Mouse (Mus musculus) liver, postnatal 0 days (tissue): ENCODE data around the gene Rbm20. TPM values are rescaled to one million over a fixed set of nuclear protein-coding genes. Genes with fewer than 3 reads are reported as not detected.

Source experiments
- ATAC-seq: fragments of 200-750 bp; cut with Nextera tagmentation; 2 replicates; pipeline ENCODE4 v1.8.0; 2017; ENCODE audit warnings: mild to moderate bottlenecking, moderate library complexity
- DNase-seq: peaks from one replicate; pipeline ENCODE4 v3.0.0-alpha.2; 2016
- H3K27ac ChIP-seq: fragments of 300-500 bp; sonication (generic); 2 replicates; pipeline ENCODE4 v1.5.1; 2014; ENCODE audit warnings: antibody characterized with exemption, moderate library complexity, mild to moderate bottlenecking, low read depth
- H3K27me3 ChIP-seq: fragments of 300-500 bp; sonication (generic); 2 replicates; pipeline ENCODE4 v1.6.1; 2014; ENCODE audit warnings: low read length, control low read depth, mixed read lengths; ENCODE audit not compliant: insufficient read depth
- H3K36me3 ChIP-seq: fragments of 300-500 bp; sonication (generic); replicated peaks from 2 replicates; pipeline ENCODE4 v1.6.1; 2014; ENCODE audit warnings: mild to moderate bottlenecking, control low read depth, low read length, moderate library complexity, mixed read lengths; ENCODE audit not compliant: insufficient read depth
- H3K4me1 ChIP-seq: fragments of 300-500 bp; sonication (generic); 2 replicates; pipeline ENCODE4 v1.6.1; 2014; ENCODE audit warnings: antibody characterized with exemption, mild to moderate bottlenecking, control low read depth; ENCODE audit not compliant: insufficient read depth
- H3K4me2 ChIP-seq: fragments of 300-500 bp; sonication (generic); 2 replicates; pipeline ENCODE4 v1.6.1; 2014; ENCODE audit warnings: low read depth, mild to moderate bottlenecking, low read length, moderate library complexity, mixed read lengths
- H3K4me3 ChIP-seq: fragments of 300-500 bp; sonication (generic); 2 replicates; pipeline ENCODE4 v1.5.1; 2014; ENCODE audit warnings: low read depth, low read length
- H3K9ac ChIP-seq: fragments of 300-500 bp; sonication (generic); replicated peaks from 2 replicates; pipeline ENCODE4 v1.6.1; 2014; ENCODE audit warnings: mild to moderate bottlenecking, moderate library complexity
- H3K9me3 ChIP-seq: fragments of 300-500 bp; sonication (generic); 2 replicates; pipeline ENCODE4 v1.6.1; 2016; ENCODE audit warnings: mild to moderate bottlenecking, control low read depth, low read length, mixed read lengths
- CTCF ChIP-seq: sonication (generic); IDR thresholded peaks from 2 replicates; pipeline ENCODE4 v1.5.1; 2016; ENCODE audit warnings: antibody characterized with exemption, low read depth
- EP300 ChIP-seq: IDR thresholded peaks from 2 replicates; pipeline ENCODE4 v1.6.1; 2016; ENCODE audit warnings: antibody characterized with exemption, low read depth, mild to moderate bottlenecking
- WGBS: fragments of 180-500 bp; shearing (Covaris S2); extraction: QIAGEN DNeasy Blood & Tissue Kit; methylation state at CpG from one replicate; pipeline ENCODE4 v1.1.7; 2014; ENCODE audit not compliant: insufficient replicate concordance; 5-methylcytosine and 5-hydroxymethylcytosine counted together
- polyA plus RNA-seq: library from polyadenylated mRNA; unstranded; fragments of >200 nt; fragmentation: Nextera tagmentation; extraction: Ambion mirVana; gene quantifications from 2 replicates; pipeline ENCODE4 v1.2.1, GENCODE M21; 2015

Gene Rbm20
- polyA plus RNA-seq, 1 experiment from 2014 or later = 0.16 TPM

DNA sequence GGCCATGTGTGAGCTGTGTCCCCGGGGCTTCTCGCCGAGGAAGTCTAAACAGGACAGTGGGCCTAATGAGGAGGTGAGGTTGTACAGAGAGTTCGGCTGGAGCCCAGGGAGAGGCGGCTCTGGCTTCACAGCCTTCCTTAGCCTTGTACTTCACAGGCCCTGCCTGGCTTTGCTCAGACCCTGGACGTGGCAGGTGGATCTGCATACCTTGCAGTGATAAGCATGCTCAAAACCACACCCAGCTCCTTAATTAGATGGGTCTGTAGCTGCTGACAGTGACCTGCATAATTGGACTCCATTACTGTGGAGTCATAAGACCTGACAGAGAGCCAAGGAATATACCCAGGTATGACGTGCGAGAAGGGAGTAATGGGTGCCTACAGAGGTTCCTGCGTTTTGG is 102.3 kb downstream of the Rbm20 start:
- ATAC-seq = peak; percentile 36
- Histone ChIP-seq H3K36me3 (no peaks in the 10 kb centered on the region), H3K4me3 (no peak overlapping the region), H3K9ac (no peak overlapping the region), H3K4me2 (no peak overlapping the region), H3K4me1 (peaks cover 14% of the 10 kb centered on the region), H3K27me3 (no peaks in the 10 kb centered on the region), H3K27ac (no peak overlapping the region), H3K9me3 (no peaks in the 10 kb centered on the region)
- WGBS = 70% methylated on average over 9 of the region's 9 CpGs
- no peak for TF ChIP-seq EP300
- no peak for TF ChIP-seq CTCF
- no peak for DNase-seq

DNA sequence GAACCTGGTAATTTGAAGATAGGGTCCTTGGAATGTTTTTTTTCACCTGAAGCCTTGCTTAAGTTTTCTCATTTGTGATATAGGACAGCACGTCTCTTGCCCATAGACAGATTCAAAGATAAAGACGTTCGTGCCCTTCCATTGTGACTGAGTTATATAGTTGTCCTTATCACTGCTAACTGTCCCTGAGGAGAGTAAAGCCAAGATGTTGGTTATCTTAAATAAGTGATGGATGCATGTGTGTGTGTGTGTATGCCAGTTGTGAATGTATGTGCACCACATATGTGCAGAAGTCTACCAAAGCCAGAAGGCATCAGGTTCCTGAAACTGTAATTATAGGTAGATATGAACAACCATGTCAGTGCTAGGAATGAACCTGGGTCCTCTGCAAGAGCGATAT is 102.7 kb downstream of the Rbm20 start:
- no peak for ATAC-seq
- Histone ChIP-seq H3K27ac (no peak overlapping the region), H3K9ac (no peak overlapping the region), H3K4me1 (peaks cover 14% of the 10 kb centered on the region; the same call in 1 of the 2 replicates), H3K4me3 (no peak overlapping the region), H3K9me3 (no peaks in the 10 kb centered on the region), H3K4me2 (no peak overlapping the region), H3K36me3 (no peaks in the 10 kb centered on the region), H3K27me3 (no peaks in the 10 kb centered on the region)
- no peak for DNase-seq
- TF ChIP-seq EP300 (no peak), CTCF (no peak)
- WGBS = 65% methylated on average over 4 of the region's 4 CpGs

DNA sequence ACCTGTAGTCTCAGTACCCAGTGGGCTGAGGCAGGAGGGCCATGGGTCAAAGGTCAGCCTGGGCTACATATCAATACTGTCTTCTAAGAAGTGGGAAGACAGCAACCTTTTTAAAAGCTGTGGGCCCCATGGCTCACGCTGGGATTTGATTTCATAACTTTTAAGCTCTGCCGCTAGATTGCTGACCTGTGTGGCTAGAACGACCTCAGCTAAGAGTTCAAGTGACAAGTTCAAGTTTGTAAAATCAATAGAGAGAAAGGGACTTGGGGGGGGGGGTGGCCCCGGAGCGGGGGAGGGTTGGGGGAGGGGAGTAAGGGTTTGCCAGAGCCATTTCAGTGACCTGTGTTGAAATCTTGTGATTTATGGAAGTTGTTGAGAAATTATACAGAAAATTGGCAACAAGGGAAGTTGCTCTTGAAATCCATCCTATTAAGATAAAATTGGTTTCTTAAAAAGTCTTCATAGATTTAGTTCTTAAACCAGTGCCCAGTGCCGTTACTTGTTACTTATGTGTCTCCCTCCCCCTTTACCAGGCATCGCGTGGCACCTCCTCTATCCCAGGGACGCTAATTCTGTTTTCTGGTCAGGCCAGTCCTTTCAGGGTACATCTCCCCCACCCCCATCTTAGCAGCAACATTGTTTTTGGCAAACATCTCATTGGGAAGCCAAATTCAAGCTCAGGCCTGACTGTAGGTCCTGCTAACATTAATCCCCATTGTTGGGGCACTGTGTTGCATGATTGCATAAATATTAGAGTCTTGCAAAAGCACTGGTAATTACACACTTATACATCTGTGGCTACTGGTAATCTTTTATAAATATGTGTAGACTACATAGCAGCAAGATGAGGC is 103.9 kb downstream of the Rbm20 start:
- H3K27ac ChIP-seq = no peak overlapping the region
- no peaks in the 10 kb centered on the region for H3K27me3 ChIP-seq
- H3K4me3 ChIP-seq = no peak overlapping the region
- no peaks in the 10 kb centered on the region for H3K36me3 ChIP-seq
- H3K9me3 ChIP-seq = no peaks in the 10 kb centered on the region
- TF ChIP-seq EP300 = no peak
- no peak for TF ChIP-seq CTCF
- peaks cover 14% of the 10 kb centered on the region; the same call in 1 of the 2 replicates for H3K4me1 ChIP-seq
- ATAC-seq = peak; percentile 31; the same call in 1 of the 2 replicates
- no peak overlapping the region for H3K9ac ChIP-seq
- no peak overlapping the region for H3K4me2 ChIP-seq
- DNase-seq = no peak
- 51% methylated on average over 9 of the region's 9 CpGs for WGBS

DNA sequence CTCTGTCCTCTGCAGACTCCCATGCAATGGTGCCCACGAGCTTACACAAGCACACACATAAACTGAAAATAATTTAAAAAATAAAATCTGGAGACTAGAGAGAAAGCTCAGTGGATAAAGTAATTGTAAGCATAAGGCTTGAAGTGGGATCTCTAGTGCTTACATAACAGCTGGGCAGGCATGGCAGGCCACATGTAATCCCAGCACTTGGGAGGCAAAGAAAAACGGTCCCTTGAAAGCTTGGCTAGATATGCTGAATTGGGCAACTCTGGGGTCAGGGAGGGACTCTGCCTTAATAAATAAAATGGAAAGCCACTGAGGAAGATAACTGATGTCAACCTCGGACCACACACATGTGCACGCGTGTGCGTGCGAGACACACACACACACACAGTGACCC is 104.7 kb downstream of the Rbm20 start:
- H3K9ac ChIP-seq = no peak overlapping the region
- ATAC-seq = no peak
- H3K4me1 ChIP-seq = peaks cover 14% of the 10 kb centered on the region; the same call in 1 of the 2 replicates
- no peaks in the 10 kb centered on the region for H3K36me3 ChIP-seq
- H3K9me3 ChIP-seq = no peaks in the 10 kb centered on the region
- WGBS = 85% methylated on average over 7 of the region's 7 CpGs
- H3K27ac ChIP-seq = no peak overlapping the region
- DNase-seq = no peak
- H3K4me3 ChIP-seq = no peak overlapping the region
- H3K27me3 ChIP-seq = no peaks in the 10 kb centered on the region
- TF ChIP-seq EP300 (no peak), CTCF (no peak)
- H3K4me2 ChIP-seq = no peak overlapping the region

DNA sequence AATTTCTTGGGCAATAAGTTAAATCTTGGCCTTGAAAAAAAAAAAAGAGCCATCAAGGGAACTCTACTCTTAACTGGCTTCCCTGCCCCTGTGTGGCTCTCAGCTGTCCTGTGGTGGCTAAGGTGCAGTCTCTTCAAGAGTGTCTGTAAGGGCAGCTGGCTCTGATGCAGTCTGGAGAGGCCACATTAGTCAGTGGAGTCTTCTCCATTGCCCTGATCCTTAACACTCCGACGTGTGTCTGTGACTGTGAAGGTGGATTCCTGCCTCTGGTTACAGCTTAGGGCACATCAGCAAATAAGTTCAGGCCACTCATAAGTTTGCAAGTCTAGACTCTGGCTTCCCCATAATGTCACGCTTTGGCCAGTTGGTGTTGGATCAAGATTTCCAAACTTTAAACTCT is 108.2 kb downstream of the Rbm20 start:
- H3K9me3 ChIP-seq = no peaks in the 10 kb centered on the region
- whole genome bisulfite sequencing = 87% methylated on average over 3 of the region's 3 CpGs
- H3K27me3 ChIP-seq = no peaks in the 10 kb centered on the region
- ATAC-seq = no peak
- no peak for DNase-seq
- no peak for TF ChIP-seq CTCF
- no peak overlapping the region for H3K9ac ChIP-seq
- no peaks in the 10 kb centered on the region for H3K36me3 ChIP-seq
- H3K4me3 ChIP-seq = no peak overlapping the region
- H3K4me1 ChIP-seq = peaks cover 19% of the 10 kb centered on the region
- no peak overlapping the region for H3K4me2 ChIP-seq
- no peak overlapping the region for H3K27ac ChIP-seq

DNA sequence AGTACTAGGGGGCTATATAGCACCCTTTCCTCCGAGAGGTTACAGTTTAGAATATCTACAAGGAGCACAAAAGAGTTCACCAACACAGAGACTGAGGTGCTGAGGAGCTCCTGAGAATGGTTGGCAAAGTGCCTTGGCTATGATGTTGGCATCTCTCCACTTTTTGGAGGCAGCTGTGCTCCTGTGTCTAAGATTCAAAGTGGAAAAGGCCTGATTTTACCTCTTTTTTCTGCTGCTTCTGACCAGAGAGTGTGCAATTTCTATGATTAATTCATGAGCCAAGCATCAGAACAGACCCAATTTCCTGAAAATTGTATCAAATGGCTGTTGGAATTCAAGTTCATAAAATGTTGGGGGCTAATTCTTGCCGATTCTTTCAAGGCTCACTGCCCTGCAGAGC is 109.1 kb downstream of the Rbm20 start:
- Histone ChIP-seq H3K9ac (no peak overlapping the region), H3K27me3 (no peaks in the 10 kb centered on the region), H3K4me1 (peaks cover 14% of the 10 kb centered on the region), H3K36me3 (no peaks in the 10 kb centered on the region), H3K4me3 (no peak overlapping the region), H3K27ac (no peak overlapping the region), H3K4me2 (no peak overlapping the region), H3K9me3 (no peaks in the 10 kb centered on the region)
- no peak for ATAC-seq
- no peak for TF ChIP-seq CTCF
- TF ChIP-seq EP300 = no peak
- WGBS = 67% methylated on average over 2 of the region's 2 CpGs
- DNase-seq = no peak
